In the genomic region with DNA sequence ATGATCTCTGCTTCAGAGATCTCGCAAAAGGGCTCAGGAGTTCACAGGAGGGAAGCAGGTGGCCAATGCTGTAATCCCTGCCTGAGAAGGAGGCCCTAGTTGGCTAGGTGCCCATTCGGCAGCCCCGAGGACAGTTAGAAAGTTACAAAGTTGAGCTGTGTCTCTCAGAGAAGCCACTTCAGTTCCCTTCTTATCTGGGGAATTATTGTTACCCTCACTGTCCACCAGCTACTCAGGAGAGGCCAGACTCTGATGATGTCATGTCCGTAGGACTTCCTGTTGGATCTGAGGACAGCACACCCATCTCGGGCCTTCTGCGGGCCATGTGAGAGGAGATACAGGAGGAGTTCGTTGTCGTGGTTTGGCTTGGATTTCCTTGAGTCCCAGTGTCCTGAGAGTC, we compare ENCODE assay signal across 7 mouse cellular contexts. TPM values are rescaled to one million over a fixed set of nuclear protein-coding genes. Genes with fewer than 3 reads are reported as not detected.
A peak's percentile ranks its signal among the peaks of the same experiment; 100 is the strongest.
DNase-seq lines count a peak whose midpoint lies in the region; ATAC-seq and TF ChIP-seq lines count a peak whose summit lies in the region.

No protein-coding gene starts in this region.

- H3K27me3 ChIP-seq in intestine, postnatal 0 days (replicated peaks; ENCODE audit: control insufficient read depth, insufficient read depth, low read length): no peaks in the 10 kb centered on the region
- H3K27me3 ChIP-seq in stomach, embryonic 15.5 days (replicated peaks): no peaks in the 10 kb centered on the region

- no peak for TF ChIP-seq CTCF in intestine, postnatal 0 days (IDR thresholded peaks at IDR 0.05; ENCODE audit: low read depth)

- no peak overlapping the region for H3K9ac ChIP-seq in intestine, postnatal 0 days (ENCODE audit: low read depth, low read length)
- H3K9ac ChIP-seq in stomach, embryonic 15.5 days: no peak overlapping the region

- H3K27ac ChIP-seq in intestine, postnatal 0 days (ENCODE audit: low read depth, low read length): peak overlapping the region; percentile 66
- H3K27ac ChIP-seq in stomach, embryonic 15.5 days: peak overlapping the region; percentile 28; the same call in 1 of the 2 replicates

- no peaks in the 10 kb centered on the region for H3K9me3 ChIP-seq in intestine, postnatal 0 days (ENCODE audit: control insufficient read depth)
- no peaks in the 10 kb centered on the region for H3K9me3 ChIP-seq in stomach, embryonic 15.5 days

- H3K4me1 ChIP-seq in intestine, postnatal 0 days (replicated peaks; ENCODE audit: control insufficient read depth, insufficient read depth, low read length): peaks cover 10% of the 10 kb centered on the region; the same call in 1 of the 2 replicates
- peaks cover 24% of the 10 kb centered on the region for H3K4me1 ChIP-seq in stomach, embryonic 15.5 days

- no peaks in the 10 kb centered on the region for H3K36me3 ChIP-seq in intestine, postnatal 0 days (ENCODE audit: control insufficient read depth, insufficient read depth)
- H3K36me3 ChIP-seq in stomach, embryonic 15.5 days: no peaks in the 10 kb centered on the region

- WGBS in intestine, postnatal 0 days: 18% methylated on average over 8 of the region's 8 CpGs
- WGBS in stomach, embryonic 15.5 days: 52% methylated on average over 8 of the region's 8 CpGs

- peak overlapping the region; percentile 30; the same call in 1 of the 2 replicates for H3K4me2 ChIP-seq in intestine, postnatal 0 days (replicated peaks; ENCODE audit: low read depth)
- H3K4me2 ChIP-seq in stomach, embryonic 15.5 days: no peak overlapping the region

- no peak overlapping the region for H3K4me3 ChIP-seq in intestine, postnatal 0 days (ENCODE audit: low read depth, low read length)
- no peak overlapping the region for H3K4me3 ChIP-seq in stomach, embryonic 15.5 days (replicated peaks)

- ATAC-seq in intestine, postnatal 0 days: peak; percentile 8; the same call in 1 of the 2 replicates
- no peak for ATAC-seq in stomach, embryonic 15.5 days (ENCODE audit: insufficient read depth, low FRiP score, low read depth)
- ATAC-seq in activated CD4-positive, CD25-positive, alpha-beta regulatory T cell, adult 4 months: no peak

- DNase-seq in lung, adult 18-20 months: peak; percentile 24 to 39
- no peak for DNase-seq in lung, postnatal 14 days
- peak; percentile 54 to 63 for DNase-seq in cerebellum, postnatal 14 days
- no peak for DNase-seq in thymus, adult 18-20 months

RNA-seq across cellular contexts. Expression of gene Ttyh2, which starts 4.4 kb away (rescaled TPM):
- polyA plus RNA-seq in intestine, postnatal 0 days (2015; fragmentation: Nextera tagmentation; extraction: Ambion mirVana): 73.4 and 80.0 TPM in 2 replicates
- polyA plus RNA-seq in stomach, embryonic 15.5 days (2015; fragmentation: Nextera tagmentation; extraction: Ambion mirVana): 15.5 and 17.9 TPM in 2 replicates
- polyA plus RNA-seq in activated CD4-positive, CD25-positive, alpha-beta regulatory T cell, adult 4 months (2017; shearing (Covaris generic)): 1 to 10 TPM; 2.4 to 3.3 TPM

RNA-seq across cellular contexts. Expression of gene Rpl38, which starts 11.3 kb away (rescaled TPM):
- 922 and 935 TPM in 2 replicates for polyA plus RNA-seq in intestine, postnatal 0 days (2015; fragmentation: Nextera tagmentation; extraction: Ambion mirVana)
- 920 and 985 TPM in 2 replicates for polyA plus RNA-seq in stomach, embryonic 15.5 days (2015; fragmentation: Nextera tagmentation; extraction: Ambion mirVana)
- polyA plus RNA-seq in activated CD4-positive, CD25-positive, alpha-beta regulatory T cell, adult 4 months (2017; shearing (Covaris generic)): 1,000 to 10,000 TPM; 1,043 to 1,380 TPM

RNA-seq across cellular contexts. Expression of gene Dnaic2, which starts 47.6 kb away (rescaled TPM):
- polyA plus RNA-seq in intestine, postnatal 0 days (2015; fragmentation: Nextera tagmentation; extraction: Ambion mirVana): 0.12 and 0.22 TPM in 2 replicates
- 0.54 and 0.62 TPM in 2 replicates for polyA plus RNA-seq in stomach, embryonic 15.5 days (2015; fragmentation: Nextera tagmentation; extraction: Ambion mirVana)
- polyA plus RNA-seq in activated CD4-positive, CD25-positive, alpha-beta regulatory T cell, adult 4 months (2017; shearing (Covaris generic)): not detected

Comparison
In these comparisons a context has a peak if more than half of its experiments do, and no peak if none do; other contexts are left out.
1. DNase-seq: peak in lung, adult 18-20 months (2 of 2) and cerebellum, postnatal 14 days (2 of 2); none in lung, postnatal 14 days (single experiment) and thymus, adult 18-20 months (0 of 2).